Mouse (Mus musculus) kidney, postnatal 36 days (tissue): ENCODE data around the gene Actr2.
"Not testable (repeated sequence)": the region's sequence is repeated elsewhere in the genome, so short reads cannot be mapped to it uniquely, and the experiment has no call there.

Experiments used
- DNase-seq, 2 experiments: peaks; one replicate each; pipeline ENCODE4 v3.0.0; 2021 to 2022; ENCODE audit warnings: mixed read lengths in 2 of 2

Actr2 gene

DNA sequence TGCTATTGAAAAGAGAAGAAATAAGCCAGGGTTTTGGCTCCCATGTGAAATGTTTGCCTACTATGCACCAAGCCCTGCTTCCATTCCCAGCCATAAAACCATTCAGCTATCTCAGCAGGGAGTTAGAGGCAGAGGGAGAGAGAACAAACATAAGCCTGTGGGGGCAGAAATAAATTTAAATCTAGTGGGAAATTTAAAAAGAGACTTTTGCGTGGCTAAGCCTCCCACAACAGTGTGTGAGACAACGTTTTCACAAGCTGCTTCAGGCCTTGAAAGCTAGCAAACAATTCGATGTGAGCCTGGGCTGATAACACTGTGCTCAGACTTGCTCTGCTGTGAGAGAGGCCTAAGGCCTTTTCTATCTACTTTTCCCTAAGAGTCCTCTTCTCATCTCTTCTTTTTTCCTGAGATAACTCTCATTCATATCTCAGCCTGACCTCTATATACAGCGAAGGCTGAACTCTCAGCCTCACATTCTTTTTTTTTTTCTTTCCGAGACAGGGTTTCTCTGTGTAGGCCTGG lies 3.4 kb upstream of the Actr2 start:
- no peak for DNase-seq

DNA sequence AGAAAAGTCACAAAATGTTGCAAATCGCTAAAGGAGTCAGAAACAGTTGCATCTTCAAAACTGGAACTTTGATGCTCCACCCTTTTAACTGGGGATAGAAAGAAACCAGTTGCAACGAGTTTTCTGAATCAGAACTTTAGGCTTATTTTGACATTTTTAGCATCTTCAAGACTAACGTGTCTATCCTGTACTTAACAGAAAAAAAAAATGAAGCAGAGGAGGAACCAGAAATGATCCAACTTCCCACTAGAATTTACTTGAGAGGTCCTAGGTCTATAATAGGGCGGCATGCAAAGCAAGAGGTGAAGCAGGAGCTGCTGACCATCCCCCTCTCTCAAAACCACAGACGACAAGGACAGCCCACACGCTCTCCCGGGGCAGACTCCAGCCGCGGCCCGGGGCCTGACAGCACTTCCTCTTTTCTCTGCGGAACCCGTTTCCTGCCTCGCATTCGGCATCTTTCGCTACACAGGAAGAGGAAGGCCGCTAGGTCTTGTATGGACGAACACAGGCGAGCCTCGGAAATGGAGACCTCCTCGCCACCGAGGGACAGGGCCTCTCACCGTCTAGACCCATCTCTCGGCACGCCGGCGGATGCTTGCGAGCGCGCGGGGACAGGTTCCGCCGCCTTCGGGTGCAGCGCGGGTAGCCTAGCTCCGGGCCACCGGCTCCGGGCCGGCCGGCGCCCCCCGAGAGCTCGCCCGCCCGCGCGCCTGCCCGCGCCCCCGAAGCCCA lies 540 bp downstream of the Actr2 start:
- peak; percentile 85 to 87 for DNase-seq

DNA sequence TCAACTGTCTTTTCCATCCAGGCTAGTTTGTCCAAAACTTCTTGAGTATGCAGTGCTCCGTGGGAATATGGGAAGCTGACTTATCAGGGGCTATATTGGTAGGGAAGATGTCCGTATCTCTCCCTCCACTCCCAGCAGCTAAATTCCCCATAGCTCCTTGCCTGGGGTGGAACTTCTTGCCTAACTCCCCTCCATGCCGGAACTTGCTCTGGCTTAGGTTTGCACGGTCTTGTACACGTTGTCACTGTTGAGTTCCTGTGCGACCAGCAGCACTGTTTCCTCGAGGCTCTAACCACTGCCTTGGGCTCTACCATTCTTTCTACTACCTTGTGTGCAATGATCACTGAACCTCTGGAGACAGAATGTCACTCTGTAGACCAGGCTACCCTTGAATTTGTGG lies 4.6 kb downstream of the Actr2 start:
- no peak for DNase-seq

DNA sequence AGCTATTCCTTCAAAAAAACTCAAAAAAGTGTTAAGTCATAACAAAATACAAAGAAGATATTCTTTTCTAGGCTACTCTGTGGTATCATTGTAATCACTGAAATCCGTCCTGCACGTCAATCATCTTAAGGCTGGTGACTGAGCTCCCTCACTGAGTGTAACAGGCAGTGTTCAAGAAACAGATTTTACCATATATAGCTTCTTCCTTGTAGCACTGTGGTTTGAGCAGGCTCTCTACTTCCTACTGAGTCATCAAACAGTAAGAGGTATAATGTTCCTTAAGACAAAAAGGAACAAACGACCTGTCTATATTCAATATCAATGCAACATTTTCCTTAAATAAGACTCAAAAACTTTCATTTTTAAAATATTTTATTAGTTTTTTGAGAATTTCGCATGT lies 5.0 kb downstream of the Actr2 start:
- no peak for DNase-seq

DNA sequence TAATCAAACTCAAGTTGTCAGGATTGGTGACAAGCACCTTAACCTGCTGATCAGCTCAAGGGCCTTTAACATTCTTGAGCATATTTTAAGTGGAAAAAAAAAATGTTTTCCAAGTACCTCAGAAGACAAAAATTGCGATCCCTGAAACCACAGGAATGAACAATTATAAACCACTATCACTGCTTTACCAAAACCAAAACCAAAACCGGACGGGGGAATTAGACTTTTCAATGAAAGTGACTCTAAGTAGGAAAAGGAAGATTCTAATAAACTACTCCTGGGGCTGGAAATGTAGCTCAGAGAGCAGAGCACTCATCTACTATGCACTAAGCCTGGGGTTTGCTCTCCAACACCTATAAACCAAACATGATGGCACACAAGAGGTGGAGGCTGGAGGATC lies 5.8 kb downstream of the Actr2 start:
- no peak for DNase-seq

DNA sequence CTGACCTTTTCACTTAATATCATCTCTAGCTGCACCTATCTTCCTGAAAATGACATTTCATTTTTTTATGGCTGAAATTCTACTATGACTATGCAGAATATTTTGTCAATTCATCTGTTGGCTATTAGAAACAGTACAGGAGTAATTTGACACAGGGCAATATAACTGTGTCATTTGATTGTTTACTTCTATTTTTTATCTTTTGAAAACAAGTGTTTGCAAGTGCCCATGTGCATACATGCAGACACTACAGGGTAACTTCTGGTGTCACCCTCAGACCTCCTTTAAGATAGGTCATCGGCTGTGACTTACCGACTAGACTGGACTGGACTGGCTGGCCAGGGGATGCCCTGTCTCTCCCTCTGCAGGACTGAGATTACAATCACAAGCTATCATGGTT lies 8.8 kb downstream of the Actr2 start:
- no peak for DNase-seq

DNA sequence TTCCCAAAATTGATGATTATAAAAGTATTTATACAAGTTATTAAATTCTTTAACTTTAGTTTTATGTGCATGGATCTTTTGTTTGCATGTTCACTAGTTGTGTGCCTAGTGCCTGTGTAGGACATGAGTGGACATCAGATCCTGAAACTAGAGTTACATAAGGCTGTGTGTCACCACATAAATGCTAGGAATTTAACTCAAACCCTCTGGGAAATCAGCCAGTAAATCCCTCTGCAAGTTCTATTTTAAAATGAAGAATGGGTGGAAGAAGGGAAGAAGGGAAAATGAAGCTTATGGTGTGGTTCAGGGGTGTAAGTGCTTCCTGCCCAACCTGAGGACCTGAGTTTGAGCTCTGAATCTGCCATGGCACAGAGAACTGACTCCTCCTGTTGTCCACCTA lies 26.4 kb downstream of the Actr2 start:
- no peak for DNase-seq

DNA sequence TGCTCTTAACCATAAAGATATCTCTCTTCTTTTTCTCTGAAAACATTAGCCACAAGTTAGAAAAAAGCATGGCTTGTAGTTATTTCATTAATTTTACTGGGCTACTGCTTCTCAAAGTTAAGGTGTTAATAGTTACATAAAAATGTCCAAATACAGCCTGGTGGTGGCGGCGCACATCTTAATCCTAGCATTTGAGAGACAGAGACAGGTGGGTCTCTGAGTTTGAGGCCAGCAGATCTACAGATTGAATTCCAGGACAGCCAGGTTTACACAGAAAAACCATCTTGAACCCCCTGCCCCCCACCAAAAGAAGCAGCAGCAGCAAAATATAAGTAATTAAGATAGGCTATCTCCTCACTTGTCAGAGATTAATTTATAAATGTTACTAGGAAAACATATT lies 27.1 kb downstream of the Actr2 start:
- DNase-seq, result no peak

DNA sequence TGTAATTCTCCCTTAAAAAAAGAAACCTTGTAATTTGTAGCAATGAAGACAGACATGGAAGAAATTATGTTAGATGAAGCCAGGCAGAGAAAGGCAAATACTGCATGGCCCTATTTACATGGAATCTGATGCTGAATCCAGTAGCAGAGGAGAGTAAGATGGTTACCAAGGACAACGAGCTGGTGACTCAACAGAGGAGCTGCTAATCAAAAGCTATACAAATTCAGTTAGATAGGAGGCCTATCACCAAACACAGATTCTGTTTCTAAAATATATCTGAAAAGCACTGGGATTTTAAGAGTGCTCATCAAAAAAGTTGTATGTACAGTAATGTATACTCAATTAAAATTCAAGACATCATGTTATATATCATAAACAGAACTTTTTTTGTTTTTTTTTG lies 37.3 kb downstream of the Actr2 start:
- no peak for DNase-seq

DNA sequence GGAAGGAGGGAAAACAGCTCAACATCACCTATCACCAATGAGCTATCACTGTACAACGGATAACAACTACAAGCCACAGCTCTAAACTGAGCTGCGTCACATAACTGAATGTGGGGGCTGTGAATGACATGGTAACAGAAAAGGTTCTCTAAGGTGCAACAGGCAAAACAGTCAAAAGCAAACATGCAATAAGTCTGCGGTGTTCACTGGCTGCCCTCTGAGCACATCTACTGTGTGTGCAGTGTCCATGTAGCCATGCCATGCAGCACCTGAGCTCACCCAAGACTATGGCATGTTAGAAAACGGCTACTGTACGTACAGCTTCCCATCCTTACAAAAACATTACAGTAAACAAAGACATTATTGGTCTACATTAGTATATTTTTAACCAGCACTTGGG lies 39.9 kb downstream of the Actr2 start:
- DNase-seq, result no peak

DNA sequence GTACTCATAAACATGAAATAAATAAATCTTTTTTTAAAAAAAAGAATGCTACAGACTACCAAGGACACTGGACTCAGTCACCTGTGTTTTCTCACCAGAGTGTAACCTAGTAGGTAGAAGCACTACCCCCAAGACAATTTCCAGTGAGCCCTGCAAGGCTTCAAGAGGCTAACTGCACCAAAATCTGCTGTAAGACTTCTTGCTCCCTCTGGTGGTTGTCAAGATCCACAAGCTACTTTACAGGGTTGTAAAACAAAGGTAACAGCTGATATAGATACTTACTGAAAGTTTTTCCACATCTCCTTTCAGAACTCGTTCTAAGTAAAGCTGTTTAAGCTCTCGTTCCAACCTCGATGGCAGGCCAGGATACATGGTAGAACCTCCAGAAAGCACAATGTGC lies 40.5 kb downstream of the Actr2 start:
- peak; percentile 36 to 53 for DNase-seq

DNA sequence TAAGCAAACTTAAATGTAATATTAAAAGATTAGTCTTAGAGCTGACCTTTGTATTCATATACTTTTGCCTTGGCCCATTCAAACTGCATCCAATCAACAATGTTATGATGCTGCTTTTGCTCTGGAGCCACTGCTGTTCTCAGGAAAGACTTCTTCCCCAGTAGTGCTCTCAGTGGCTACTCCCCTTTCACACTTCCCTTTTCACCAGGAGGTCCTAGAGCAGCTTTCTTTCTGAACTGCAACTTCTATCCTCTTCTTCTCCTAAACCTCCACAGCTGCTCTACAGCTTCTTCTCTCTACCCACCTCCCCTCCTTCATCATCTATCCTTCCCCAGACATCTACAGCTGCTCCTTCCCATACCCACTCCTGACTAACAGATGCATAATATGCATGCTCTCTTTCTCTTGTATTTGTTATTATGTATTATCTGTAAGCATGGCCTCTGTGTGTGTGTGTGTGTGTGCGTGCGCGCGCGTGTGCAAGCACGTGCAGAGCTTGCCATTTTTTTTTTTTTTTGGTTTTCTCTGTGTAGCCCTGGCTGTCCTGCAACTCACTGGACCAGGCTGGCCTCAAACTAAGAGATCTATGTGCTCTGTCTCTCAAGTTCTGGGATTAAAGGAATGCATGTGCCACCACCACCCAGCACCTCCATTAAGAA lies 44.2 kb downstream of the Actr2 start:
- no peak for DNase-seq

DNA sequence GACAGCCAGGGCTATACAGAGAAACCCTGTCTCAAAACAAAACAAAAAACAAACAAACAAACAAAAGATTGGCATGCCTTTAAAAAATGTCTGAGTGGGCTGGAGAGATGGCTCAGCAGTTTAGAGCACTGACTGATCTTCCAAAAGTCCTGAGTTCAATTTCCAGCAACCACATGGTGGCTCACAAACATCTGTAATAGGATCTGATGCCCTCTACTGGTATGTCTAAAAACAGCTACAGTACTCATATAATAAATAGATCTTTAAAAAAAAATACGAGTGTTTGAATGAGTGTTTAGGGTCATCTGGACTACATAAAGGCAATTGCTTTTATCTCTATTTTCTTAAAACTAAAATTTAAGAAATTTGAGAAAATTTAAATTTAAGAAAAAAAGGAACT lies 45.2 kb downstream of the Actr2 start:
- peak in 1 of 2 experiments; percentile 6 for DNase-seq

DNA sequence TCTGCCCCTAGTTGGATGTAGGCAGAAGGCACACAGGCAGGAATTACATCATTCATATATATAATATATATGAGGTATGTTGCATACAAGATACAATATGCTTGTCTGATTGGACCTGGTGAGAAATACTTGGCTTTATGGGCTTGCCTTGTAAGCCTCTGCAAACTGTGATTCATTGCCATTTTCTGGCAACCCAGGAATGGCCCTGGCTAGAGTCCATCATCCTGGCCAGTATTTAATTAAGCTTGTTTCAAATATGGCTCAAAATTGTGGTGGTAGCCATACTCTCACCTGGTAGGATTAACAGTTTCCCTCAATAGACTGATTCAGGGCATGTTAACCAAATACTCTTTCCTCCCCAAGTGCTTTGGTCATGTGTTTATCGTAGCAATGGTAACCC lies 46.6 kb downstream of the Actr2 start:
- peak in 1 of 2 experiments; percentile 27 for DNase-seq

DNA sequence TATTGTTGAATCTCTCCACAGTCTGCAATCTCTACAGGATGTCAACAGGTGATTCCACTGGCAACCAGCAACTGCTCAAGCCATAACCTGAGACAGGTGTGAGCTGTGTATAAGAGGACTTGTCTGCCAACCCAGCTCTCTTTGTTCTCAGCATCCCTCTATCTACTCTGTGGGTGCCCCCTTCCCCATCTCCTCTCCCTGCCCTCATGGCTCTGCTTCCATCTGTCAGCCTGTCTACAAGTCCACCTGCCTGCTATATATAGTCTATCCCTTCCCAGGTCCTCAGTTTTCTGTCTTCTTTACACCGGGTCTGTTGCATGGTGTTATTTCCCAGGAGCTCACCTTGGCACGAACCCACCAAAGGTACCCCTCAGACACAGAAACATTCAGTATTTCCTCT lies 47.8 kb downstream of the Actr2 start:
- DNase-seq, result no peak

DNA sequence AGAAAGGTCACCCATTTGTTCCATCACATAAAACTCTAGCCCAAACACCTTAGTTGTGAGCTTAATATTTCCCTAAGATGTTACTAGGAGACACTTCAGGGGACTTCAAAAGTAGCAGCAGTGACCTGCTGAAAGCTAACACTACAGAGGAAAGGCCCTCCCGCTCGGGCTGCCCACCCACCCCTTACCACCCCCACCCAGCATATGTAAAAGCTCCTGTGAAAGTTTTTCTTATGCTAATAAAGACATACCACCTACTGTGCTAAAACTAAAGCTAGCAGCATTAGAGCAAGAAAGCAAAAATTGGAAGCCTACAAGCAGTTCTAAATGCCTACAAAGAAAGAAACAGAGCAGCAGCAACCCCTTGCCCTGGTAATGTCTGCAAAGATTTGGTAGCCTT lies 48.6 kb downstream of the Actr2 start:
- not testable (repeated sequence) for DNase-seq

DNA sequence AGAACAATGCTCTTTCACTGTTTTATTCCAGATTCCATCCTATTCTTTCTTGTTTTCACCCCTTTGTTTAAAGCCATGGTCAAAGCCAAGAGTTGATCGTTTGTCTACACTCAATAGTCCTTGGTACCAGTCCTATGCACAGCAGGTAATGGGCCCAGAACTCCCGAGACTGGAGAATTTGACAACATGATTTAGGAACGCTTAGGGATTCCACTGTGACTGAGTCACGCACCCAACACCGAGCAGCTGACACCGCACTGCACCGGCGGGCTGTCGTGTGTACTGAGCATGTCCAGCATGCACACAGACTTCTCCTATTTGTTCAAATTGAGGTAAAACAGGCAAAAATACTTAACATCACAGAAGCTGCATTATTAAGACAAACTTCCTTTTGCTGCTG lies 49.9 kb downstream of the Actr2 start:
- not testable (repeated sequence) for DNase-seq

DNA sequence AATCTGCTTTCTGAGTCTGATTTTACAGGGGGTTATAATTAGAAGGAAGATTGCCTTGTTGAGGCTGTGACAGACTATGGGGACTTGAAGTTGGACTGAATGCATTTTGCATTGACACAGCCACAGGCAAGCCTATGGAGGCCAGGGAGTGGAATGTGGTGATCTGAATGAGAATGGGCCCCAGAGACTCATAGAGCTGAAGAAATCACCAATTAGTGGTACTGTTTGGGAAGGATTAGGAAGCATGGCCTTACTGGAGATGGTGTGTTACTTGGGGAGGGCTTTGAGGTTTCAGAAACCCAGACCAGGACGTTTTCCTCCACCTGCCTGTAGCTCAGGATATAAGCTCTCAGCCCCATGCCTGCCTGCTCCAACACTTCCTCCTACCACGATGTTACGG lies 53.0 kb downstream of the Actr2 start:
- DNase-seq, result no peak

DNA sequence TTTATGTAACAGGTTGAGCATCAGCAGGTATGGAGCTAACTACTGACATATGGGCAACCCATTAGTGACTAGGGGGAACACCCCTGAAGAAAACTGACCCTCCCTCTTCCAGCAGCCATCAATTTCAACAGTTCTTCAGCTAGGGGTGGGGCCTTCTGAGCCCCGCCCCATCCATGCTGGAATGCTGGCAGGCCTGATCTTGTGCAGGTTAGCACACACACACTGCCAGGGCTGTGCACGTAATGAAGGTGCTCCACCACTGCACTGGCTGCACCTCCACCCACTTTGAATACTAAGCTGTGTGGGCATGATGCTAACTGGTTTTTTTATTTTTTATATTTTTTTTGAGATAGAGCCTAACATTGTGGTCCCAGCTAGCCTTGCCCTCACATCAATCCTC lies 55.3 kb downstream of the Actr2 start:
- no peak for DNase-seq

DNA sequence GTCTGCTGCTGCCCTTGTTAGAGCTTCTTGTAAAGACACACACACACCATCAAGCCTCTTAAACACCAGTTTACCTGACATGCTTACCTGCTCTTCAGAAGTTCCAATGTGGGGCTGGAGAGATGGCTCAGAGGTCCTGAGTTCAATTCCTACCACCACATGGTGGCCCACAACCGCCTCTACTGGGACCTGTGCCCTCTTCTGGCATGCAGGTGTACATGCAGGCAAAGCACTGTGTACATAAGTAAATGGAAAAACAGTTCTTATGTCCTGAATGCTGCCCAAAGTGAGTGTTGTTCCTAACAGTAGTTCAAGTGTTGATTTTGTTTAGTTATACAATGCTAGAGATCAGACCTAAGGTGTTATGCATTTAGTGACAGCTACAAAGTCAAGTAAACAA lies 56.5 kb downstream of the Actr2 start:
- DNase-seq, result no peak

DNA sequence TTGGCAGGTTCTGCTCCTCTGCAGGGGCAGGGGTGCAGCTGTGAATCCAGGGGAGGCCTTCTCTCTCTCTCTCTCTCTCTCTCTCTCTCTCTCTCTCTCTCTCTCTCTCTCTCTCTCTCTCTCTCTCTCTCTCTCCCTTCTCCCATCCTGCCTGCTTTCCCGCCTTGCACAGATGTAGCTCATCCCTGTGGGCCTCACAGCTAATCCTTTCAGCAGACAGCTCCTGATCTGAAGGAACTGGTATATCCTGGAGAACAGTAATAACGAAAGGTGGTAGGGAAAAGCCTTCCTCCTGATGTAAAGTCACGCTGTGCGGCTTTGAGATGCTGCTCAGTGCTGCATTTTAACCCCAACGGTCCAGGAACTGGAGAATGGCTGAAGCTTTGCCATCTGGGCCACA lies 58.1 kb downstream of the Actr2 start:
- DNase-seq, result no peak

DNA sequence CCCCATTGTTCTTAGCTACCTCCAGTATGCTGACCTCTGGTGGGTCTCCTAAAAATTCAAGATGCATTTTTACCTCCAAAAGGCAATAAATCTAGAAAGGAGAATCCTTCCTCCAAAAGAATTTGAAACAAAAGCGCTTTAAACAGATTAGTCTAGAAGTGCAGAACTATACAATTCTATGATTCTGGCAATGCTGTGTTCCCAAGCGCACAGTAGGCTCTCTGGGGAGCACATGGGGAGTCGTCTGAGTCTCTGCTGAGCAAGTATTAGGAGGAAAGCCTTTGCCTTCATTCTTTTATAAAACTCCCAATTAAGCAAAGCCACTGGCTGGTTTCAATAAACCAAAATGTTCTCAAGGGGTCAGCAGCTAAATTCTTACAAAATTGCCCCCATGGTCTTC lies 58.8 kb downstream of the Actr2 start:
- no peak for DNase-seq

DNA sequence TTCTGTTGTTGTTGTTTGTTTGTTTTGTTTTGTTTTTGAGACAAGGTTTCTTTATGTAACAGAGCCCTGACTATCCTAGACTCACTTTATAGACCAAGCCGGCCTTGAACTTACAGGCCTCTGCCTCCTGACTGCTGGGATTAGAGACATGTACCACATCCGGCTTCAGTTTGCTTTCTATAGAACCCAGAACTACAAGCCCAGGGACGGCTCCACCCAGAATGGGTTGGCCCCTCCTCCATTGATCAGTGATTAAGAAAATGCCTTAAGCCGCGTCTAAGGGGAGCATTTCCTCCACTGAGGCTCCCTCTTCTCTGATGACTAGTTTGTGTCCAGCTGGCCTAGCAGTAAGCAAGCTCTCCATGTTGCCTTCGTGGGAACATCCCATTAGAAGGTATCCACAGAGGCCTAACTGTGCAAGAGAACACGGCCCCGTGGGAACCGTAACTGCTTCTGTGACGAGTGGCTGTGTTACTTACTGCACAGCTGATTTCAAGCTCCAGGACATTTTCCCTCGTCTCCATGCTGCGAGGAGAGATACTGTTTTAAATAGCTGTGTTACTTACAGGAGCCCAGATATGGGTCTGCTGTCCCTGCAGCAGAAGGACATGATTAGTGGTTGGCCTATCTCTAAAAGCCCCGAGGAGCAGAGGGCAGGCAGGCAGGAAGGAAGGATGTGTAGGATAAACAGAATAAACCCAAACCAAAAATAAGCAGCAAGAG lies 59.7 kb downstream of the Actr2 start:
- DNase-seq, result no peak

DNA sequence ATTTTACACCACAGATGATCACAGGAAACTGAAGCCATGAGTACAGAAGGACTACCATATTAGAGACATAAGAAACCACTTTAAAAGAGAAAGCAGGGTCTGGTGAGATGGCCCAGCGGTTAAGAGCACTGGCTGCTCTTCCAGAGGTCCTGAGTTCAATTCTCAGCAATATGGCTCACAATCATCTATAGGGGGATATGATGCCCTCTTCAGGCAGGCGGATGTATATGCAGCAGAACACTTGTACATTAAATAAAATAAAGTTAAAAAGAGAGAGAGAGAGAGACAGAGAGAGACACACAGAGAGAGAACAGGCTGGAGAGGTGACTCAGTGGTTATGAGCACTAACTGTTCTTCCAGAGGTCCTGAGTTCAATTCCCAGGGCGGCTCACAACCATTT lies 67.1 kb downstream of the Actr2 start:
- DNase-seq, result no peak
